Mouse (Mus musculus) cerebellum, postnatal 25 days (tissue): ENCODE measurements around the gene Bpnt1.
"Not testable (repeated sequence)": the region's sequence is repeated elsewhere in the genome, so short reads cannot be mapped to it uniquely, and the experiment has no call there.

Source experiments
- DNase-seq, 2 experiments: peaks; one replicate each; pipeline ENCODE4 v3.0.0; 2021; ENCODE audit warnings: mixed read lengths in 2 of 2

Bpnt1 gene

GRCm38 (mm10) chr1:185331983-185332430 is at the start of gene Bpnt1:
Bpnt1 (plus strand) TSS chr1:185332149.
- DNase-seq = peak; percentile 92 to 94

GRCm38 (mm10) chr1:185282846-185283245 is 49.1 kb upstream of the Bpnt1 start:
- DNase-seq = no peak

GRCm38 (mm10) chr1:185283247-185283646 is 48.7 kb upstream of the Bpnt1 start:
- DNase-seq = no peak

- peak; percentile 75 to 89 for DNase-seq
These were observed 47.2 kb upstream of the Bpnt1 start for GRCm38 (mm10) chr1:185284740-185285139.

- peak; percentile 71 to 87 for DNase-seq
These were observed 46.8 kb upstream of the Bpnt1 start for GRCm38 (mm10) chr1:185285171-185285570.

- DNase-seq = no peak
These were observed 44.9 kb upstream of the Bpnt1 start for GRCm38 (mm10) chr1:185287066-185287465.

- no peak for DNase-seq
These were observed 42.7 kb upstream of the Bpnt1 start for GRCm38 (mm10) chr1:185289231-185289630.

- no peak for DNase-seq
These were observed 40.6 kb upstream of the Bpnt1 start for GRCm38 (mm10) chr1:185291336-185291735.

GRCm38 (mm10) chr1:185292646-185293360 is 39.1 kb upstream of the Bpnt1 start:
- DNase-seq = peak; percentile 59 to 69

GRCm38 (mm10) chr1:185296850-185297249 is 35.1 kb upstream of the Bpnt1 start:
- DNase-seq = no peak

- DNase-seq = no peak
These were observed 33.5 kb upstream of the Bpnt1 start for GRCm38 (mm10) chr1:185298496-185298895.

GRCm38 (mm10) chr1:185302816-185303215 is 29.1 kb upstream of the Bpnt1 start:
- no peak for DNase-seq

GRCm38 (mm10) chr1:185306836-185307235 is 25.1 kb upstream of the Bpnt1 start:
- DNase-seq = no peak

GRCm38 (mm10) chr1:185307645-185308044 is 24.3 kb upstream of the Bpnt1 start:
- no peak for DNase-seq

GRCm38 (mm10) chr1:185308334-185308733 is 23.6 kb upstream of the Bpnt1 start:
- no peak for DNase-seq

GRCm38 (mm10) chr1:185308908-185309307 is 23.0 kb upstream of the Bpnt1 start:
- DNase-seq = no peak

- no peak for DNase-seq
These were observed 20.0 kb upstream of the Bpnt1 start for GRCm38 (mm10) chr1:185311949-185312348.

GRCm38 (mm10) chr1:185314546-185314945 is 17.4 kb upstream of the Bpnt1 start:
- DNase-seq = no peak

GRCm38 (mm10) chr1:185315846-185316568 is 15.9 kb upstream of the Bpnt1 start:
- no peak for DNase-seq

GRCm38 (mm10) chr1:185327754-185328345 is 4.1 kb upstream of the Bpnt1 start:
- not testable (repeated sequence) for DNase-seq

- peak; percentile 95 for DNase-seq
These were observed 3.0 kb upstream of the Bpnt1 start, which contains the start of gene Iars2 for GRCm38 (mm10) chr1:185328721-185329610. Iars2 (minus strand) TSS chr1:185329396.

- no peak for DNase-seq
These were observed 2.1 kb upstream of the Bpnt1 start for GRCm38 (mm10) chr1:185329851-185330250.

GRCm38 (mm10) chr1:185331364-185331763 is 585 bp upstream of the Bpnt1 start:
- DNase-seq = no peak
